Mouse (Mus musculus) neural tube, embryonic 15.5 days (tissue): Measurements from ENCODE around the gene Olfr959. TPM values are rescaled to one million over a fixed set of nuclear protein-coding genes. Genes with fewer than 3 reads are reported as not detected.

ENCODE experiments used
- ATAC-seq: fragments of 200-750 bp; cut with Nextera tagmentation; 2 replicates; pipeline ENCODE4 v1.8.0; 2017; ENCODE audit warnings: mild to moderate bottlenecking, moderate TSS enrichment, moderate library complexity; ENCODE audit not compliant: low FRiP score
- H3K27ac ChIP-seq: fragments of 300-500 bp; sonication (generic); replicated peaks from 2 replicates; pipeline ENCODE4 v1.5.1; 2015; ENCODE audit warnings: mild to moderate bottlenecking, inconsistent platforms
- H3K27me3 ChIP-seq: fragments of 300-500 bp; sonication (generic); replicated peaks from 2 replicates; pipeline ENCODE4 v1.6.1; 2015; ENCODE audit warnings: inconsistent platforms
- H3K36me3 ChIP-seq: fragments of 300-500 bp; sonication (generic); 2 replicates; pipeline ENCODE4 v1.6.1; 2015; ENCODE audit warnings: inconsistent platforms
- H3K4me1 ChIP-seq: fragments of 300-500 bp; sonication (generic); 2 replicates; pipeline ENCODE4 v1.6.1; 2015; ENCODE audit warnings: inconsistent platforms
- H3K4me2 ChIP-seq: fragments of 300-500 bp; sonication (generic); 2 replicates; pipeline ENCODE4 v1.6.1; 2015; ENCODE audit warnings: inconsistent platforms, mild to moderate bottlenecking, moderate library complexity
- H3K4me3 ChIP-seq: fragments of 300-500 bp; sonication (generic); replicated peaks from 2 replicates; pipeline ENCODE4 v1.5.1; 2015; ENCODE audit warnings: mild to moderate bottlenecking, inconsistent platforms
- H3K9ac ChIP-seq: fragments of 300-500 bp; sonication (generic); replicated peaks from 2 replicates; pipeline ENCODE4 v1.6.1; 2015; ENCODE audit warnings: mild to moderate bottlenecking, inconsistent platforms
- H3K9me3 ChIP-seq: fragments of 300-500 bp; sonication (generic); replicated peaks from 2 replicates; pipeline ENCODE4 v1.6.1; 2016; ENCODE audit warnings: inconsistent platforms
- WGBS: fragments of 180-500 bp; shearing (Covaris S2); methylation state at CpG from one replicate; pipeline ENCODE4 v1.1.7; 2015; ENCODE audit warnings: mixed read lengths; 5-methylcytosine and 5-hydroxymethylcytosine counted together
- polyA plus RNA-seq: library from polyadenylated mRNA; unstranded; fragments of >200 nt; fragmentation: Nextera tagmentation; extraction: Ambion mirVana; gene quantifications from 2 replicates; pipeline ENCODE4 v1.2.1, GENCODE M21; 2015

The Olfr959 gene
- polyA plus RNA-seq, 1 experiment from 2014 or later = 0.05 TPM

GRCm38 (mm10) chr9:39557529-39558348 lies 17.6 kb downstream of the Olfr959 start:
- no peaks in the 10 kb centered on the region for H3K9me3 ChIP-seq
- H3K27me3 ChIP-seq = no peaks in the 10 kb centered on the region
- peak overlapping the region; percentile 9; the same call in 1 of the 2 replicates for H3K4me2 ChIP-seq
- peak overlapping the region; percentile 84 for H3K27ac ChIP-seq
- peaks cover 8% of the 10 kb centered on the region for H3K4me1 ChIP-seq
- H3K36me3 ChIP-seq = no peaks in the 10 kb centered on the region
- no peak overlapping the region for H3K4me3 ChIP-seq
- no peak overlapping the region for H3K9ac ChIP-seq
- 19% methylated on average over 3 of the region's 3 CpGs for WGBS
- peak; percentile 95 for ATAC-seq

- Histone ChIP-seq H3K4me1 (peaks cover 8% of the 10 kb centered on the region), H3K27ac (no peak within 1 kb of the TSS; the same call in 1 of the 2 replicates), H3K4me3 (no peak within 1 kb of the TSS), H3K9me3 (no peaks in the 10 kb centered on the region), H3K4me2 (no peak within 1 kb of the TSS), H3K36me3 (no peaks in the 10 kb centered on the region), H3K9ac (no peak within 1 kb of the TSS), H3K27me3 (no peaks in the 10 kb centered on the region)
- ATAC-seq = no peak
- WGBS = 32% methylated on average over 2 of the region's 2 CpGs
These were observed 21.4 kb downstream of the Olfr959 start, which contains the start of gene Olfr958 for GRCm38 (mm10) chr9:39553946-39554345. Gene Olfr958, minus strand, starts transcription at chr9:39554054.

- Histone ChIP-seq H3K9me3 (no peaks in the 10 kb centered on the region), H3K4me1 (no peaks in the 10 kb centered on the region), H3K4me2 (no peak overlapping the region), H3K9ac (no peak overlapping the region), H3K4me3 (no peak overlapping the region), H3K27ac (no peak overlapping the region), H3K27me3 (no peaks in the 10 kb centered on the region), H3K36me3 (no peaks in the 10 kb centered on the region)
- no peak for ATAC-seq
- WGBS = 77% methylated on average over 5 of the region's 5 CpGs
These were observed 24.6 kb downstream of the Olfr959 start for GRCm38 (mm10) chr9:39550806-39551205.

DNA sequence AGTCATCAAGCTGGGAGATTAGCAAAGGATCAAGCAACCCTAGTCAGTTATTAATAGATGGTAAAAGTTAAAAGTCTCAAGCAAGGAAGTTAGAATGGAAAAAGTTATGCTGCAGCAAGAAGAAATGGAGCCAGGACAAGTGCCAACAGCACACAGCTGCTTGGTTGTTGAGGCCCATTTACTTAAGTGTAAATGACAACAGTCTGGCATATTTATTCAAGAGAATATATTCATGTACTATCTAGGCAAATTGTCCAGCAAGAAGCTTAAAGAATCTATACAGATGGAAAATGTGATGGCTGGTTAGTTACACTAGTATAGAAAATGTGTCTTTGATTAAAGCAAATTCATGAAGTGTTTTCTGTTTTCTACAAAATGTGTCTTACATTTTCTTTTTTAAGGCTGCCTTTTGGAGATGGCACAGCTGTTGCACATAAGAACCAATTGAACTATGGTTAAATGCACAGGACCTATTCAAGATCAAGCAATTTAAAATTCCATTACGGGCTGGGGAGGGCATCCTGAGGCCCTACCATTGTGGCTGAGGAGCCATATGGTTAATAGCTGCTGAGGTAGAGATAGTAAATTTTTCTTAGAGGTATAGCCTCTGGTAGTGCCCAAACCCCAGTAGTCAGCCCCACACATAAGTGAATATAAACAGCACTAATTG lies 51.6 kb downstream of the Olfr959 start:
- Histone ChIP-seq H3K9me3 (no peaks in the 10 kb centered on the region), H3K4me3 (no peak overlapping the region), H3K27ac (no peak overlapping the region), H3K36me3 (no peaks in the 10 kb centered on the region), H3K9ac (no peak overlapping the region), H3K27me3 (no peaks in the 10 kb centered on the region), H3K4me1 (no peaks in the 10 kb centered on the region), H3K4me2 (no peak overlapping the region)
- 43% methylated on average over 1 of the region's 1 CpGs for WGBS
- no peak for ATAC-seq

Other genes with a start within 250 kb of the Olfr959 start
- not detected in 2 replicates for gene Olfr948, start 249.5 kb downstream of the Olfr959 start, polyA plus RNA-seq
- not detected in 2 replicates for gene Olfr951, start 188.2 kb downstream of the Olfr959 start, polyA plus RNA-seq
- not detected in 2 replicates for gene Olfr952, start 148.4 kb downstream of the Olfr959 start, polyA plus RNA-seq
- not detected in 2 replicates for gene Olfr954, start 118.9 kb downstream of the Olfr959 start, polyA plus RNA-seq
- gene Olfr955, start 103.6 kb downstream of the Olfr959 start, polyA plus RNA-seq = not detected in 2 replicates
- gene Olfr44, start 81.6 kb downstream of the Olfr959 start, polyA plus RNA-seq = not detected in 2 replicates
- gene Olfr957, start 59.8 kb downstream of the Olfr959 start, polyA plus RNA-seq = not detected in 2 replicates
- not detected in 2 replicates for gene Olfr958, start 21.5 kb downstream of the Olfr959 start, polyA plus RNA-seq
- 169 and 187 TPM in 2 replicates for gene AW551984, start 28.8 kb upstream of the Olfr959 start, polyA plus RNA-seq
- gene Olfr148, start 35.1 kb upstream of the Olfr959 start, polyA plus RNA-seq = not detected in 2 replicates
- not detected in 2 replicates for gene Olfr960, start 45.8 kb upstream of the Olfr959 start, polyA plus RNA-seq
- gene Olfr961, start 69.5 kb upstream of the Olfr959 start, polyA plus RNA-seq = not detected in 2 replicates
- gene Olfr963, start 91.6 kb upstream of the Olfr959 start, polyA plus RNA-seq = not detected in 2 replicates
- not detected in 2 replicates for gene Olfr149, start 131.5 kb upstream of the Olfr959 start, polyA plus RNA-seq
- gene Olfr965, start 135.8 kb upstream of the Olfr959 start, polyA plus RNA-seq = not detected in 2 replicates
- gene Olfr150, start 155.4 kb upstream of the Olfr959 start, polyA plus RNA-seq = not detected in 2 replicates
- not detected in 2 replicates for gene Olfr967, start 170.7 kb upstream of the Olfr959 start, polyA plus RNA-seq
- not detected in 2 replicates for gene Olfr968, start 207.7 kb upstream of the Olfr959 start, polyA plus RNA-seq
- gene Olfr969, start 215.4 kb upstream of the Olfr959 start, polyA plus RNA-seq = not detected in 2 replicates
- not detected in 2 replicates for gene Olfr970, start 233.3 kb upstream of the Olfr959 start, polyA plus RNA-seq